Mouse (Mus musculus): ENCODE measurements around the gene Klri2.

GRCm38 (mm10) chr6:129720487-129720886, 19.8 kb downstream of the Klri2 start:
- TF ChIP-seq CTCF (conservative IDR thresholded peaks at IDR 0.05; ENCODE audit: insufficient read depth, insufficient read length, low read depth, low read length) (no peak), POLR2A (IDR thresholded peaks at IDR 0.05; ENCODE audit: low read depth, low read length) (no peak)
